Mouse (Mus musculus) forebrain, postnatal 0 days (tissue): ENCODE results near the gene Peg12. TPM values are rescaled to one million over a fixed set of nuclear protein-coding genes. Genes with fewer than 3 reads are reported as not detected.
A peak's percentile ranks its signal among the peaks of the same experiment; 100 is the strongest.

ENCODE experiments used
- ATAC-seq: fragments of 200-750 bp; cut with Nextera tagmentation; 2 replicates; pipeline ENCODE4 v1.8.0; 2017; ENCODE audit warnings: mild to moderate bottlenecking, moderate library complexity
- DNase-seq: peaks from one replicate; pipeline ENCODE4 v3.0.0-alpha.2; 2015
- H3K27ac ChIP-seq: fragments of 300-500 bp; sonication (generic); 2 replicates; pipeline ENCODE4 v1.5.1; 2014; ENCODE audit warnings: low read depth, mild to moderate bottlenecking, antibody characterized with exemption, low read length, moderate library complexity, mixed read lengths
- H3K27me3 ChIP-seq: fragments of 300-500 bp; sonication (generic); 2 replicates; pipeline ENCODE4 v1.6.1; 2014; ENCODE audit warnings: mild to moderate bottlenecking, low read length, mixed read lengths; ENCODE audit not compliant: insufficient read depth
- H3K36me3 ChIP-seq: fragments of 300-500 bp; sonication (generic); 2 replicates; pipeline ENCODE4 v1.6.1; 2014; ENCODE audit warnings: mild to moderate bottlenecking, moderate library complexity; ENCODE audit not compliant: insufficient read depth
- H3K4me1 ChIP-seq: fragments of 300-500 bp; sonication (generic); 2 replicates; pipeline ENCODE4 v1.6.1; 2014; ENCODE audit warnings: antibody characterized with exemption; ENCODE audit not compliant: insufficient read depth
- H3K4me2 ChIP-seq: fragments of 300-500 bp; sonication (generic); 2 replicates; pipeline ENCODE4 v1.6.1; 2014; ENCODE audit warnings: low read depth, mild to moderate bottlenecking, moderate library complexity
- H3K4me3 ChIP-seq: fragments of 300-500 bp; sonication (generic); 2 replicates; pipeline ENCODE4 v1.5.1; 2014; ENCODE audit warnings: low read depth, low read length, mixed read lengths
- H3K9ac ChIP-seq: fragments of 300-500 bp; sonication (generic); 2 replicates; pipeline ENCODE4 v1.6.1; 2014; ENCODE audit warnings: mild to moderate bottlenecking
- H3K9me3 ChIP-seq: fragments of 300-500 bp; sonication (generic); 2 replicates; pipeline ENCODE4 v1.6.1; 2016; ENCODE audit warnings: low read length
- CTCF ChIP-seq: sonication (generic); IDR thresholded peaks from 2 replicates; pipeline ENCODE4 v1.5.1; 2016; ENCODE audit warnings: antibody characterized with exemption, control low read depth, low read depth
- WGBS: fragments of 180-500 bp; shearing (Covaris S2); extraction: QIAGEN DNeasy Blood & Tissue Kit; methylation state at CpG from one replicate; pipeline ENCODE4 v1.1.7; 2014; 5-methylcytosine and 5-hydroxymethylcytosine counted together
- polyA plus RNA-seq: library from polyadenylated mRNA; unstranded; fragments of >200 nt; fragmentation: Nextera tagmentation; extraction: Ambion mirVana; gene quantifications from 2 replicates; pipeline ENCODE4 v1.2.1, GENCODE M21; 2015
- total RNA-seq: library from RNA; depleted of rRNA; stranded (reverse); fragments of >200 nt; gene quantifications from 2 replicates; pipeline ENCODE4 v1.2.3, GENCODE M21; 2014

Peg12 gene
- total and polyA plus RNA-seq, 2 experiments from 2014 or later = 5.7 to 6.9 TPM

DNA sequence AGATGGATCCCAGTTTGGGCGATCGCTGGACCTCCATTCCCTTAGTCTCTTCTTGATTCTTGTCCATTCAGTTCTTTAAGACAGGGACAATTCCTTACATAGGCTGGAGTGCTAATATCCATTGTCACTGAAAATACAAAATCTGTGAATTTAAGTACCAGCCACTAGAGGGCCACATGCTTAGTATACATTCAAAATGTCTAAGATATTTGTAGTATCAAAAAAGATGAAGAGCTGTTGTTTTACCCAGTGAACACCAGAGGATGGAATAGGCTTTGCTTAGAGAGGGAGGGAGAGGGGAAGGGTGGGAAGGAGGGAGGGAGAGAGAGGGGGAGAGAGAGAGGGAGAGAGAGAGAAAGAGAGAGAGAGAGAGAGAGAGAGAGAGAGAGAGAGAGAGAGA is 27.9 kb downstream of the Peg12 start:
- TF ChIP-seq CTCF = peak; percentile 39
- Histone ChIP-seq H3K4me3 (no peak overlapping the region), H3K4me2 (no peak overlapping the region), H3K9me3 (no peaks in the 10 kb centered on the region), H3K9ac (no peak overlapping the region), H3K36me3 (no peaks in the 10 kb centered on the region), H3K27ac (no peak overlapping the region), H3K4me1 (no peaks in the 10 kb centered on the region), H3K27me3 (no peaks in the 10 kb centered on the region)
- ATAC-seq (peak; percentile 68), DNase-seq (peak; percentile 5)
- WGBS = 59% methylated on average over 2 of the region's 2 CpGs

DNA sequence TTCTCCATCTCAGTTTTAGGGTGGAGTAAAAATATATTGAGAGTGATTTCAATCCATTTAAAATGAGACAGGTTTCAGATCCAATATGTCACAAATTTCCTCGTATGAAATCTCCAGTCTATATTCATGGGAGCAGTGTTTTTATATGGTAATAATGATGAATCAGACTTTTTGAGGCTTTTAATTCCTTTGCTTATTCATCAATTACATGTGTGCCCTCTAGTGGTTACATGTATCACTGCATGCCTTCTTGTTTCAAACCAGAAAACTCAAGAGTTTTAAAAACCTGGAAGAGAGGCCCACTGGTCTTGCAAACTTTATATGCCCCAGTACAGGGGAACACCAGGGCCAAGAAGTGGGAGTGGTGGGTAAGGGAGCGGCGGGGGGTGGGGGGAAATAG is 31.1 kb downstream of the Peg12 start:
- WGBS = 37% methylated on average over 3 of the region's 3 CpGs
- 0 out of 2 replicates have a peak, but pooled peaks cover 3% of the 10 kb centered on the region for H3K9me3 ChIP-seq
- H3K9ac ChIP-seq = no peak overlapping the region
- H3K4me1 ChIP-seq = no peaks in the 10 kb centered on the region
- TF ChIP-seq CTCF = peak; percentile 53
- no peaks in the 10 kb centered on the region for H3K36me3 ChIP-seq
- H3K27ac ChIP-seq = no peak overlapping the region
- H3K4me2 ChIP-seq = no peak overlapping the region
- H3K27me3 ChIP-seq = no peaks in the 10 kb centered on the region
- ATAC-seq = no peak
- no peak overlapping the region for H3K4me3 ChIP-seq
- peak; percentile 44 for DNase-seq

DNA sequence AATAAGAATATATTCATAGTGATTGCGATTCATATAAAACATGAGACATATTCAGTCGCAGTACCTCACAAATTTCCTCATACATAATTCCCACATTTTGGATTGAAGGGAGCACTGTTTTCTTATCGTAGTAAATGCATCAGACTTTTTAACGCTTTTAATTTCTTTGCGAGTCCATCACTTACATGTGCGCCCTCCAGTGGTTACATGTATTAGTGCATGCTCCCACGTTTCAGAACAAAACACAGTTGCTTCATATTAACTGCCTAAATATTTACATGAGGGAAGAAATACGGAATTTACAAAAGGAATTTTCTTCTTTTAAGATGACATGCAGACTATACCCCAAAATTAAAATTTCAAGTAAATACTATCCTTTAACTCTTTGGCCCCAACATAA is 36.0 kb downstream of the Peg12 start:
- H3K27me3 ChIP-seq = no peaks in the 10 kb centered on the region
- DNase-seq (peak; percentile 62), ATAC-seq (no peak)
- 25% methylated on average over 8 of the region's 8 CpGs for WGBS
- no peak overlapping the region for H3K27ac ChIP-seq
- TF ChIP-seq CTCF = peak; percentile 68
- H3K36me3 ChIP-seq = no peaks in the 10 kb centered on the region
- H3K4me1 ChIP-seq = no peaks in the 10 kb centered on the region
- H3K9me3 ChIP-seq = 0 out of 2 replicates have a peak, but pooled peaks cover 3% of the 10 kb centered on the region
- H3K4me3 ChIP-seq = no peak overlapping the region
- H3K4me2 ChIP-seq = no peak overlapping the region
- H3K9ac ChIP-seq = no peak overlapping the region

DNA sequence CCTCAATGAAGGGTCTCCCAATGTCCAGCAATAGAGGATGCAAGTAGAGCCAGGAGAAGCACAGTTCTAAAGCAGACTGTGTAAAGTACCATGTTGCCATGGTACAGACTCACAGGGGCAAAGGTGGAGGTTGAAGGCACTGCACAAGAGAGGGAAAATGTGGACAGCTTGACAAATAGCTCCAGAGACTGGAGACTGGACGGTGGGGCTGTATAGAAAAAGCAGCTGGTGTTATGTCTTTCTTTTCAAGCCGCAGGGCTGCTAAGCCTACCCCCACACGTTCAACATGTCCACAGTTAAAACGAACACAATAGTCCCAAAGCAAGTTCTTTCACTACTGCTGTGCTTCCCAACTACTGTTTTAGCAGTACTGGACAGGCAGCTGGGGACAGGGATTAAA is 41.1 kb downstream of the Peg12 start:
- Histone ChIP-seq H3K4me2 (no peak overlapping the region), H3K27ac (no peak overlapping the region), H3K36me3 (no peaks in the 10 kb centered on the region), H3K9me3 (peaks cover 7% of the 10 kb centered on the region; the same call in 1 of the 2 replicates), H3K4me1 (no peaks in the 10 kb centered on the region), H3K27me3 (no peaks in the 10 kb centered on the region), H3K9ac (no peak overlapping the region), H3K4me3 (no peak overlapping the region)
- DNase-seq (no peak), ATAC-seq (no peak)
- WGBS = 32% methylated on average over 4 of the region's 4 CpGs
- TF ChIP-seq CTCF = no peak

DNA sequence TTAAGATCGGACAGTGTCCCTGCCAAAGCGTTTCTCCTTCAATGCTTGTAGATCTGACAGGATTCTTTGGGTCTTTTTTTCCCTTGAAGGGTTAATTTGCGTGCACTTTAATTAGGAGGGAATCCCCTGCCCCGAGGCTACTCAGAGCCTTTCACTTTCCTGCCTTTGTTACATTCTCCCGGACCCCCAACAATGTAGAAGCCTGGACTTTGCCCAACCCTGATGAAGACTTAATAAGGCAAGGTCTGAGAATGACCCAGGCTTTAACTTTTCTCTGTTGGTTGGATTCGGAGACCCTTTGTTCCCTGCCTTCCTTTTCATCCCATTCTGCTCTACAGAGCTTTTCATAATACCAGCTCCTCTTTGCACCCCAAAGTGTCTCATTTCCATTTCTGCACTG is 43.7 kb downstream of the Peg12 start:
- no peak for DNase-seq

DNA sequence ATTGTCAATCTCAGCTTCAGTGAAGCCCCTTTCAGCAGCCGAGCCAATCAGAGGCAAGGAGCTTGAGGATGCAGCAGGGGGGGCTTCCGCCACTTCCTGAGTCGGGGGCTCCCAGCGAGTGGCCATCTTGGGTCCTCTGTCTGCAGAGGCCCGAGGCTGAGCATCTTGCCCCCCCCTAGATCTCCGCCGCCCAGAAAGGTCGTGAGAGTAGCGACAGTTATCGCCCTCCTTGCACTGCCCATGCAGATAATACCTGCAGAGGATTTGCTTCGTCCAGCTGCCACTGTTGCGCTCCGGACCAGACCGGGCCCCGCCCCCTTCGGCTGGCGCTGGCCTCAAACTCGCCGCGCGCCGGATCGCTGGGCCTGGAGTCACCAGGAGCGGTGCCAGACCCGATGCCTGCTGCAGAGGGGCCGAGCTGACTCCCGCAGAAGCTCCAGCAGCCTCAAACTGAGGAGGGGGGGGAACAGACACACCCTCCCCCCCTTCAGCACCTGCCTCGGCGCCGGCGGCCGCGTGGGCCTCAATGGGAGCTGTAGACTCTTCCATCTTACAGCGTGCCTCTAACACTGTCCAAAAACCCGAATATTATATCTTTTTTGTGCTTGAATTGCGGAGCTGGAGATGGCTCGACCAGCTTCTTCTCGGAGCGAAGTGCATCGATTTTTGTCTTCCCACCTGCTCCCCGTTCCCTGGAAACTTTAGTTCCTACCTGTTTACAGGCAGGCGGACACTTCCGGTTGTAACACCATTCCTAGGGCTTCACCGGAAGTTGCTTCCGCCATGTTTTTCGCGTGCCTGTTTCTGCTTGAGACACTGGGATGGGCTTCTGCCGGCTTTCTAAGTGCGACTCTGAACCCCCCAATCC is 44.6 kb downstream of the Peg12 start, which contains the start of gene Mkrn3:
TSS of gene Mkrn3 (minus strand) at position 647 of the 868 bp plus-strand sequence.
- TF ChIP-seq CTCF = no peak

More for the DNA sequence above, 43.7 kb downstream of the Peg12 start:
- no peak for TF ChIP-seq CTCF
- ATAC-seq = no peak
- Histone ChIP-seq H3K27ac (peak overlapping the region; percentile 91), H3K27me3 (no peaks in the 10 kb centered on the region), H3K4me3 (peak overlapping the region; percentile 66), H3K9me3 (peaks cover 7% of the 10 kb centered on the region; the same call in 1 of the 2 replicates), H3K9ac (peak overlapping the region; percentile 48), H3K4me2 (peak overlapping the region; percentile 39), H3K4me1 (no peaks in the 10 kb centered on the region), H3K36me3 (no peaks in the 10 kb centered on the region)
- WGBS = 42% methylated on average over 6 of the region's 6 CpGs

DNA sequence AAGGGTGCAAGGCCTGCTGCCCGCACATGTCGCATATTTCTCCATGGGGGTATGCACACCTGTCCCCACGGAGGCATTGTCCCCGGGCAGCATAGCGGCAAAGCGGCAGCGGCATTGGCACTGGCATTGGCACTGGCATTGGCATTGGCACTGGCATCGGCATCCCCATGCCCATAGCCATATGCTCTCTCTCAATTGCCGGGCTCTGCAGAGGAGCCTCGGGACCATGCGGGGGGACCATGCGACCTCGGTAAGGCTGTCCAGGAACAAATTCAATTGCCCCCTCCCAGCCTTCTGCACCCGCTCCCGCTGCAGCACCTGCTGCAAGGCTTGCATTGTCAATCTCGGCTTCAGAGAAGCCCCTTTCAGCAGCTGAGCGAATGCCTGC is 45.2 kb downstream of the Peg12 start:
- WGBS = 45% methylated on average over 17 of the region's 17 CpGs
- peak overlapping the region; percentile 81 for H3K9ac ChIP-seq
- ATAC-seq = no peak
- H3K27me3 ChIP-seq = no peaks in the 10 kb centered on the region
- H3K9me3 ChIP-seq = peaks cover 7% of the 10 kb centered on the region; the same call in 1 of the 2 replicates
- H3K27ac ChIP-seq = peak overlapping the region; percentile 79
- no peaks in the 10 kb centered on the region for H3K36me3 ChIP-seq
- H3K4me1 ChIP-seq = no peaks in the 10 kb centered on the region
- H3K4me3 ChIP-seq = peak overlapping the region; percentile 66
- peak overlapping the region; percentile 48 for H3K4me2 ChIP-seq
- TF ChIP-seq CTCF = no peak
- no peak for DNase-seq

More for the DNA sequence above, 44.6 kb downstream of the Peg12 start, which contains the start of gene Mkrn3:
- Histone ChIP-seq H3K4me3 (peak within 1 kb of the TSS; percentile 66), H3K9me3 (peaks cover 7% of the 10 kb centered on the region; the same call in 1 of the 2 replicates), H3K27ac (peak within 1 kb of the TSS; percentile 91), H3K4me2 (peak within 1 kb of the TSS; percentile 48), H3K9ac (peak within 1 kb of the TSS; percentile 81), H3K27me3 (no peaks in the 10 kb centered on the region), H3K4me1 (no peaks in the 10 kb centered on the region), H3K36me3 (no peaks in the 10 kb centered on the region)
- peak; percentile 95 for DNase-seq
- ATAC-seq = peak; percentile 96
- WGBS = 31% methylated on average over 49 of the region's 49 CpGs
